Mouse (Mus musculus) lung, embryonic 14.5 days (tissue): ENCODE measurements at regions not wholly inside any gene's neighbourhood (a gene's known extent, or its start where the extent isn't known, plus 50 kb on each side); places are given as distances from the start of the nearest gene placed in this dataset.

ENCODE experiments used
- ATAC-seq: fragments of 200-750 bp; cut with Nextera tagmentation; 2 replicates; pipeline ENCODE4 v1.8.0; 2017; ENCODE audit warnings: mild to moderate bottlenecking, moderate TSS enrichment, moderate library complexity; ENCODE audit not compliant: insufficient read depth
- DNase-seq: peaks from one replicate; pipeline ENCODE4 v3.0.0-alpha.2; 2015
- H3K27ac ChIP-seq: fragments of 300-500 bp; sonication (generic); 2 replicates; pipeline ENCODE4 v1.5.1; 2014; ENCODE audit warnings: low read depth, mild to moderate bottlenecking, moderate library complexity
- H3K27me3 ChIP-seq: fragments of 300-500 bp; sonication (generic); 2 replicates; pipeline ENCODE4 v1.6.1; 2014; ENCODE audit warnings: low read length, control low read depth; ENCODE audit not compliant: insufficient read depth
- H3K36me3 ChIP-seq: fragments of 300-500 bp; sonication (generic); 2 replicates; pipeline ENCODE4 v1.6.1; 2014; ENCODE audit warnings: control low read depth; ENCODE audit not compliant: insufficient read depth
- H3K4me1 ChIP-seq: fragments of 300-500 bp; sonication (generic); 2 replicates; pipeline ENCODE4 v1.6.1; 2014; ENCODE audit warnings: antibody characterized with exemption, control low read depth; ENCODE audit not compliant: insufficient read depth
- H3K4me2 ChIP-seq: fragments of 300-500 bp; sonication (generic); 2 replicates; pipeline ENCODE4 v1.6.1; 2014; ENCODE audit warnings: mild to moderate bottlenecking
- H3K4me3 ChIP-seq: fragments of 300-500 bp; sonication (generic); 2 replicates; pipeline ENCODE4 v1.5.1; 2014; ENCODE audit warnings: low read depth, low read length
- H3K9ac ChIP-seq: fragments of 300-500 bp; sonication (generic); 2 replicates; pipeline ENCODE4 v1.6.1; 2014
- H3K9me3 ChIP-seq: fragments of 300-500 bp; sonication (generic); 2 replicates; pipeline ENCODE4 v1.6.1; 2016; ENCODE audit warnings: low read depth, low read length, control low read depth
- CTCF ChIP-seq: IDR thresholded peaks from 2 replicates; pipeline ENCODE4 v1.5.1; 2016; ENCODE audit warnings: antibody characterized with exemption, low read depth
- WGBS: fragments of 180-500 bp; shearing (Covaris S2); extraction: QIAGEN DNeasy Blood & Tissue Kit; methylation state at CpG from one replicate; pipeline ENCODE4 v1.1.7; 2014; 5-methylcytosine and 5-hydroxymethylcytosine counted together

DNA sequence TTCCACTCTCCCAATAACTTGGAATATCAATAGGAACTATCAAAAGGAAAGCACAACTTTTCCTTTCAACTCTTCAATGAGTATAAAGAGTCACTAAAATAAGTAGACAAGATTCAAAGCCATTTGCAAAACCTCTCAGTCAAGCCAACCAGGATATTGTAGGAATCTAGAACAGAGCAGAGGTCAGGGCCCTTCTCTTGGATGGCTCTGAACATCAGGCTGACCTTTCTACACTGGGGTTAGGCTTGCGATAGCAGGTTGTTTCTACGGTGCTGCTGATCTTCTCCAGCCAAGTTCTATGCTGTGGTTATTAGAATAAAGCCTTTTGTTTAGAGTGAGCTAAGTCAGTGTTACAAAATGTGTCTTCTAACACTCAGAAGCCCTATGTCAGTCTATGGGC is 658.6 kb downstream of the Ofcc1 start:
- Histone ChIP-seq H3K27ac (no peak overlapping the region), H3K4me1 (no peaks in the 10 kb centered on the region), H3K9ac (no peak overlapping the region), H3K27me3 (no peaks in the 10 kb centered on the region), H3K4me2 (no peak overlapping the region), H3K4me3 (no peak overlapping the region), H3K36me3 (no peaks in the 10 kb centered on the region), H3K9me3 (no peaks in the 10 kb centered on the region)
- TF ChIP-seq CTCF, result no peak
- no peak for ATAC-seq
- 65% methylated on average over 2 of the region's 2 CpGs for WGBS
- DNase-seq, result no peak

GRCm38 (mm10) chr13:39691291-39692024 is 669.8 kb downstream of the Ofcc1 start:
- H3K4me2 ChIP-seq, result no peak overlapping the region
- no peak for TF ChIP-seq CTCF
- H3K36me3 ChIP-seq, result no peaks in the 10 kb centered on the region
- ATAC-seq, result no peak
- no peak overlapping the region for H3K27ac ChIP-seq
- no peaks in the 10 kb centered on the region for H3K27me3 ChIP-seq
- peak; percentile 9 for DNase-seq
- H3K9ac ChIP-seq, result no peak overlapping the region
- H3K9me3 ChIP-seq, result no peaks in the 10 kb centered on the region
- H3K4me1 ChIP-seq, result no peaks in the 10 kb centered on the region
- 46% methylated on average over 3 of the region's 3 CpGs for WGBS
- H3K4me3 ChIP-seq, result no peak overlapping the region

DNA sequence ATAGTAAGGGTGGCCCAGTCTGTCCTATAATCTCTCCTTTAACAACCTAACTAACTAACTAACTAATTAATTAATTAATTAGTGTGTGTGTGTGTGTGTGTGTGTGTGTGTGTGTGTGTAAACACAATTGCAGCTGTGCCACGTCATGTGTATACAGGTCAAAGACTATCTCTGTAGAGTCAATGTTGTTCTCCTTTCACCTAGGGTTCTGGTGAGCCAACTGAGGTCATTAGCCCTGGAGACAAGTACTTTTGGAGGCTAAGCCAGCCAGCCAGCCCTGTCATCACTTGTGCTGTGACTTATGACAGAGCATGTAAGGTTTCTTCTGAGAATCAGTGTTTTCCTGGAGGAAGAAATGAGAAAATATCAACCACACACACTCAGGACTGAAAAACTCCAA is 696.7 kb downstream of the Ofcc1 start:
- DNase-seq (no peak), ATAC-seq (no peak)
- H3K9me3 ChIP-seq, result no peaks in the 10 kb centered on the region
- H3K36me3 ChIP-seq, result no peaks in the 10 kb centered on the region
- no peak overlapping the region for H3K4me3 ChIP-seq
- TF ChIP-seq CTCF, result no peak
- H3K27ac ChIP-seq, result no peak overlapping the region
- no peak overlapping the region for H3K9ac ChIP-seq
- no peaks in the 10 kb centered on the region for H3K27me3 ChIP-seq
- H3K4me1 ChIP-seq, result no peaks in the 10 kb centered on the region
- 73% methylated on average over 1 of the region's 1 CpGs for WGBS
- no peak overlapping the region for H3K4me2 ChIP-seq

GRCm38 (mm10) chr13:39649457-39649856 is 688.8 kb upstream of the Slc35b3 start:
- H3K27ac ChIP-seq, result no peak overlapping the region
- TF ChIP-seq CTCF, result no peak
- H3K4me1 ChIP-seq, result no peaks in the 10 kb centered on the region
- no peaks in the 10 kb centered on the region for H3K27me3 ChIP-seq
- no peaks in the 10 kb centered on the region for H3K36me3 ChIP-seq
- H3K4me3 ChIP-seq, result no peak overlapping the region
- no peak for ATAC-seq
- peak; percentile 46 for DNase-seq
- no peak overlapping the region for H3K4me2 ChIP-seq
- no peak overlapping the region for H3K9ac ChIP-seq
- H3K9me3 ChIP-seq, result no peaks in the 10 kb centered on the region
- 43% methylated on average over 12 of the region's 12 CpGs for WGBS

- WGBS, result 14% methylated on average over 9 of the region's 9 CpGs
- peak; percentile 78 for TF ChIP-seq CTCF
- no peak for ATAC-seq
- H3K4me3 ChIP-seq, result no peak overlapping the region
- DNase-seq, result peak; percentile 67
- no peaks in the 10 kb centered on the region for H3K4me1 ChIP-seq
- no peak overlapping the region for H3K9ac ChIP-seq
- H3K36me3 ChIP-seq, result no peaks in the 10 kb centered on the region
- H3K27me3 ChIP-seq, result no peaks in the 10 kb centered on the region
- H3K4me2 ChIP-seq, result no peak overlapping the region
- no peak overlapping the region for H3K27ac ChIP-seq
- H3K9me3 ChIP-seq, result no peaks in the 10 kb centered on the region
Measured at GRCm38 (mm10) chr13:39647367-39647766, 686.7 kb upstream of the Slc35b3 start.

DNA sequence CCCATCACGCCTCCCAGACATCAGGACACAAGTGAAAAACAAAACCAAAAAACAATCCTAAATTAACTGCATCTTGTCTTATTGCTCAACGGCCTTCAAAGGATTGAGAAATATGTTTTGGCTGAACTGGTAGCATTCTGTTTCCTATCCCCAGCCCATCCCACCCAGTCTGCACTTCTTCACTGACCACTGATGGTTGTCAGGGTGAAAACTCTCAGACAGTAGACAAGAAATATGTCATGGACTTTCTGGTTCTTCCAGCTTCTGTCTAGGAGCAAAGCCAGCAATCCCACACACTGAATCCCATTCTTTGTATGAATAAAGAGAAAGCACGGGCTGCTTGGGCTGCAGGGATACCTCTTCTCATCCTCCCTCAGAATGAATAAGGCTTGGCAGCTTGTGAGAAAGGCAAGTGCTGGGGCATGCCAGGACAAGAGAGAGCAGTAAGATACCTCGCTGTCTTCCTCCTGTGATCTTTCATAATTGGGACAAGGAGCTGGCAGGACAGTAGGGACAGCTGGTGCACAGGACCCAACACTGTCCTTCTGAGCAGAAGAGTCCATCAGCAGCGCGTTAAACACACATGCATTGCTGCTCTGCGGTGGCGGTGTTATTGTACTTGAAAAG is 670.9 kb upstream of the Slc35b3 start:
- Histone ChIP-seq H3K4me1 (no peaks in the 10 kb centered on the region), H3K4me3 (no peak overlapping the region), H3K9me3 (no peaks in the 10 kb centered on the region), H3K27me3 (no peaks in the 10 kb centered on the region), H3K36me3 (no peaks in the 10 kb centered on the region), H3K4me2 (no peak overlapping the region), H3K9ac (no peak overlapping the region), H3K27ac (no peak overlapping the region)
- DNase-seq (peak; percentile 31), ATAC-seq (no peak; the same call in 1 of the 2 replicates)
- WGBS, result 64% methylated on average over 8 of the region's 8 CpGs
- TF ChIP-seq CTCF, result no peak
